Mouse (Mus musculus) kidney, embryonic 16.5 days (tissue): Measurements from ENCODE around the gene Shisa8. TPM values are rescaled to one million over a fixed set of nuclear protein-coding genes. Genes with fewer than 3 reads are reported as not detected.
A peak's percentile ranks its signal among the peaks of the same experiment; 100 is the strongest.

Experiments
- ATAC-seq: fragments of 200-750 bp; cut with Nextera tagmentation; 2 replicates; pipeline ENCODE4 v1.8.0; 2017; ENCODE audit warnings: moderate TSS enrichment; ENCODE audit not compliant: low FRiP score, low TSS enrichment
- H3K27ac ChIP-seq: fragments of 300-500 bp; sonication (generic); 2 replicates; pipeline ENCODE4 v1.5.1; 2014; ENCODE audit warnings: low read length
- H3K27me3 ChIP-seq: fragments of 300-500 bp; sonication (generic); 2 replicates; pipeline ENCODE4 v1.6.1; 2014; ENCODE audit warnings: low read length, control low read depth, mixed read lengths; ENCODE audit not compliant: insufficient read depth
- H3K36me3 ChIP-seq: fragments of 300-500 bp; sonication (generic); 2 replicates; pipeline ENCODE4 v1.6.1; 2014; ENCODE audit warnings: low read length, control low read depth, mixed read lengths; ENCODE audit not compliant: insufficient read depth
- H3K4me1 ChIP-seq: fragments of 300-500 bp; sonication (generic); 2 replicates; pipeline ENCODE4 v1.6.1; 2014; ENCODE audit warnings: low read length, control low read depth, mixed read lengths; ENCODE audit not compliant: insufficient read depth
- H3K4me2 ChIP-seq: fragments of 300-500 bp; sonication (generic); replicated peaks from 2 replicates; pipeline ENCODE4 v1.6.1; 2014; ENCODE audit warnings: low read depth, low read length
- H3K4me3 ChIP-seq: fragments of 300-500 bp; sonication (generic); 2 replicates; pipeline ENCODE4 v1.5.1; 2014; ENCODE audit warnings: mild to moderate bottlenecking, low read length
- H3K9ac ChIP-seq: fragments of 300-500 bp; sonication (generic); replicated peaks from 2 replicates; pipeline ENCODE4 v1.6.1; 2014; ENCODE audit warnings: low read length
- H3K9me3 ChIP-seq: fragments of 300-500 bp; sonication (generic); 2 replicates; pipeline ENCODE4 v1.6.1; 2016; ENCODE audit warnings: low read length, control low read depth
- WGBS: fragments of 180-500 bp; shearing (Covaris S2); extraction: QIAGEN DNeasy Blood & Tissue Kit; methylation state at CpG from one replicate; pipeline ENCODE4 v1.1.7; 2014; 5-methylcytosine and 5-hydroxymethylcytosine counted together
- microRNA counts: library from miRNA; unstranded; fragments of <30 nt; microRNA quantifications from one replicate; lab custom pipeline; 2016
- microRNA-seq: library from miRNA; unstranded; fragments of <30 nt; microRNA quantifications from one replicate; pipeline ENCODE4, GENCODE M21; 2016
- polyA plus RNA-seq: library from polyadenylated mRNA; unstranded; fragments of >200 nt; fragmentation: Nextera tagmentation; extraction: Ambion mirVana; gene quantifications from 2 replicates; pipeline ENCODE4 v1.2.1, GENCODE M21; 2015

Shisa8 gene
- polyA plus RNA-seq, 1 experiment from 2014 or later: 0.41 TPM

- no peak overlapping the region for H3K4me3 ChIP-seq
- no peaks in the 10 kb centered on the region for H3K27me3 ChIP-seq
- H3K9me3 ChIP-seq: no peaks in the 10 kb centered on the region
- no peak overlapping the region for H3K4me2 ChIP-seq
- no peaks in the 10 kb centered on the region for H3K36me3 ChIP-seq
- H3K9ac ChIP-seq: no peak overlapping the region
- H3K27ac ChIP-seq: no peak overlapping the region
- peaks cover 67% of the 10 kb centered on the region for H3K4me1 ChIP-seq
- ATAC-seq: no peak
- 87% methylated on average over 12 of the region's 12 CpGs for WGBS
These were observed 50.5 kb downstream of the Shisa8 start for GRCm38 (mm10) chr15:82161965-82162600.

- Histone ChIP-seq H3K9me3 (no peaks in the 10 kb centered on the region), H3K9ac (no peak overlapping the region; the same call in 1 of the 2 replicates), H3K4me3 (no peak overlapping the region), H3K36me3 (no peaks in the 10 kb centered on the region), H3K27ac (no peak overlapping the region), H3K4me1 (peaks cover 56% of the 10 kb centered on the region), H3K4me2 (no peak overlapping the region), H3K27me3 (no peaks in the 10 kb centered on the region)
- 60% methylated on average over 11 of the region's 11 CpGs for WGBS
- ATAC-seq: no peak
These were observed 51.6 kb downstream of the Shisa8 start for GRCm38 (mm10) chr15:82160731-82161640.

GRCm38 (mm10) chr15:82159471-82159870 lies 53.1 kb downstream of the Shisa8 start:
- no peak for ATAC-seq
- H3K4me2 ChIP-seq: no peak overlapping the region
- no peaks in the 10 kb centered on the region for H3K27me3 ChIP-seq
- H3K4me3 ChIP-seq: no peak overlapping the region
- no peak overlapping the region for H3K9ac ChIP-seq
- H3K36me3 ChIP-seq: no peaks in the 10 kb centered on the region
- no peaks in the 10 kb centered on the region for H3K9me3 ChIP-seq
- no peak overlapping the region for H3K27ac ChIP-seq
- 88% methylated on average over 9 of the region's 9 CpGs for WGBS
- peaks cover 44% of the 10 kb centered on the region for H3K4me1 ChIP-seq

GRCm38 (mm10) chr15:82158243-82159035 lies 54.2 kb downstream of the Shisa8 start:
- H3K9me3 ChIP-seq: no peaks in the 10 kb centered on the region
- no peaks in the 10 kb centered on the region for H3K36me3 ChIP-seq
- H3K27me3 ChIP-seq: no peaks in the 10 kb centered on the region
- 0 out of 2 replicates have a peak overlapping the region, but pooled peaks have one; percentile 3 for H3K4me2 ChIP-seq
- peak overlapping the region; percentile 40 for H3K9ac ChIP-seq
- peak overlapping the region; percentile 65 for H3K27ac ChIP-seq
- WGBS: 41% methylated on average over 17 of the region's 17 CpGs
- H3K4me3 ChIP-seq: no peak overlapping the region
- H3K4me1 ChIP-seq: peaks cover 33% of the 10 kb centered on the region
- no peak for ATAC-seq

DNA sequence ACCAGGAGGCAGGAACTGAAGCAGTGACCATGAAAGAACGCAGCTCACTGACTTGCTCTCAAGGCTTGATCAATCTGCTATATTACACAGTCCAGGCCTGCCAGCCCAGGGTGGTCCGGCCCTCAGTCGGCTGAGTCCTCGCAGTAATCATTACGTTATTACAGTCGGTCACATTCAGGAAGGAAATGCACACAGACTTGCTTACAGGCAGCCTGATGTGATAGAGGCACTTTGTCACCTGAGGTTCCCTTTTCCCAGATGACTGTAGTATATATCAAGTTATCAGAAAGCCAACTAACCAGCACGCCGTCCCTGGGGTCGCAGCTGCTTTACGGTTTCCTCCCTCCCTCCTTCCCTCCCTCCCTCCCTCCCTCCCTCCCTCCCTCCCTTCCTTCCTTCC lies 55.7 kb downstream of the Shisa8 start:
- Histone ChIP-seq H3K4me1 (peaks cover 29% of the 10 kb centered on the region), H3K36me3 (no peaks in the 10 kb centered on the region), H3K27ac (no peak overlapping the region), H3K9me3 (no peaks in the 10 kb centered on the region), H3K27me3 (no peaks in the 10 kb centered on the region), H3K9ac (no peak overlapping the region), H3K4me2 (no peak overlapping the region), H3K4me3 (no peak overlapping the region)
- 54% methylated on average over 10 of the region's 10 CpGs for WGBS
- ATAC-seq: no peak

GRCm38 (mm10) chr15:82156298-82156697 lies 56.3 kb downstream of the Shisa8 start:
- Histone ChIP-seq H3K4me1 (peaks cover 25% of the 10 kb centered on the region), H3K4me2 (no peak overlapping the region), H3K27me3 (no peaks in the 10 kb centered on the region), H3K9ac (no peak overlapping the region), H3K4me3 (no peak overlapping the region), H3K36me3 (no peaks in the 10 kb centered on the region), H3K27ac (no peak overlapping the region), H3K9me3 (no peaks in the 10 kb centered on the region)
- WGBS: 92% methylated on average over 6 of the region's 6 CpGs
- no peak for ATAC-seq

MicroRNAs encoded within 50 kb of the gene (microRNA counts, 519-probe panel; counts per million panel counts)
- microRNA mmu-miR-33 (lab: Ali Mortazavi, UCI): 2,595 counts per million, percentile 64 among the panel's probes with 10 or more counts

Small RNAs within 50 kb of the gene (microRNA-seq; reads per million reads assigned to microRNA genes)
- gene Mir33: 44.3 reads per million, percentile 47 among the genes with 10 or more reads in this experiment

Other genes with a start within 250 kb of the Shisa8 start
- gene 1700029P11Rik, start 232.3 kb downstream of the Shisa8 start, polyA plus RNA-seq: not detected in 2 replicates
- gene Xrcc6, start 225.0 kb downstream of the Shisa8 start, polyA plus RNA-seq: 89.2 and 89.4 TPM in 2 replicates
- gene Desi1, start 179.0 kb downstream of the Shisa8 start, polyA plus RNA-seq: 28.4 and 28.9 TPM in 2 replicates
- 283 and 300 TPM in 2 replicates for gene Snu13, start 165.2 kb downstream of the Shisa8 start, polyA plus RNA-seq
- not detected in 2 replicates for gene 4930407I10Rik, start 153.7 kb downstream of the Shisa8 start, polyA plus RNA-seq
- 0.10 TPM in 1 of 2 replicates, not detected in the other for gene Mei1, start 142.8 kb downstream of the Shisa8 start, polyA plus RNA-seq
- 17.3 and 19.5 TPM in 2 replicates for gene Ccdc134, start 84.9 kb downstream of the Shisa8 start, polyA plus RNA-seq
- 134 and 144 TPM in 2 replicates for gene Srebf2, start 65.6 kb downstream of the Shisa8 start, polyA plus RNA-seq
- gene Tnfrsf13c, start 11.6 kb upstream of the Shisa8 start, polyA plus RNA-seq: 0.15 TPM in 1 of 2 replicates, not detected in the other
- gene Cenpm, start 31.9 kb upstream of the Shisa8 start, polyA plus RNA-seq: 65.9 and 71.2 TPM in 2 replicates
- not detected in 2 replicates for gene 1500009C09Rik, start 39.6 kb upstream of the Shisa8 start, polyA plus RNA-seq
- gene Sept3, start 62.1 kb upstream of the Shisa8 start, polyA plus RNA-seq: 8.6 and 11.3 TPM in 2 replicates
- 0.41 and 0.61 TPM in 2 replicates for gene Wbp2nl, start 86.1 kb upstream of the Shisa8 start, polyA plus RNA-seq
- 81.9 and 87.4 TPM in 2 replicates for gene Naga, start 126.1 kb upstream of the Shisa8 start, polyA plus RNA-seq
- 10.4 and 12.5 TPM in 2 replicates for gene Pheta2, start 126.1 kb upstream of the Shisa8 start, polyA plus RNA-seq
- gene Smdt1, start 126.1 kb upstream of the Shisa8 start, polyA plus RNA-seq: 319 and 325 TPM in 2 replicates
- gene Ndufa6, start 141.5 kb upstream of the Shisa8 start, polyA plus RNA-seq: 415 and 434 TPM in 2 replicates
- gene Cyp2d22, start 167.4 kb upstream of the Shisa8 start, polyA plus RNA-seq: 18.2 and 21.1 TPM in 2 replicates
- not detected in 2 replicates for gene Cyp2d11, start 181.2 kb upstream of the Shisa8 start, polyA plus RNA-seq
- gene Cyp2d10, start 194.4 kb upstream of the Shisa8 start, polyA plus RNA-seq: 0.26 TPM in 1 of 2 replicates, not detected in the other
- 0.11 TPM in 1 of 2 replicates, not detected in the other for gene Cyp2d9, start 220.6 kb upstream of the Shisa8 start, polyA plus RNA-seq